Mouse (Mus musculus): ENCODE results near the gene Fbxo11.
"Not testable (repeated sequence)": the region's sequence is repeated elsewhere in the genome, so short reads cannot be mapped to it uniquely, and the experiment has no call there.

Fbxo11 gene

GRCm38 (mm10) chr17:87997808-87998207 is 67.3 kb downstream of the Fbxo11 start:
- DNase-seq, result no peak

- no peak for DNase-seq
Observed at GRCm38 (mm10) chr17:87993338-87993737, 71.8 kb downstream of the Fbxo11 start.

DNA sequence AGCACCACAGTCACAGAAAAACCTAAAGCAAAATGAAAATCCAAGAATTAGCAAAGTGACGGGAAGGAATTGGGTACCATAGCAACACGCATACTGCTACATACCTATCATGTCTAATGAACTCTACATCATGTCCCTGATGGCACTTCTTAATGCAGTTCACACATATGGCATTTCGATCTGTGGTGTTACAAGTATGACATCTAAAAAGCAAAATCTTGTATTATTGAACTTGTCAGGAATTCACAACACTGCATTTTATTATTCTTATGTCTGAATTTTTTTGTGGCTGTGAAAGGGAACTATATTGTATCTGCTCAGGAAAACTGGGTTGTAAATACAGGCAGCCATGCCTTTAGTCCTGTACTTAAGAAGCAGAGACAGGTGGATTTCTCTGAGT is 72.9 kb downstream of the Fbxo11 start:
- DNase-seq, result no peak

- DNase-seq, result no peak
Observed at GRCm38 (mm10) chr17:87987507-87987906, 77.6 kb downstream of the Fbxo11 start.

GRCm38 (mm10) chr17:87985916-87986315 is 79.2 kb downstream of the Fbxo11 start:
- DNase-seq, result no peak

DNA sequence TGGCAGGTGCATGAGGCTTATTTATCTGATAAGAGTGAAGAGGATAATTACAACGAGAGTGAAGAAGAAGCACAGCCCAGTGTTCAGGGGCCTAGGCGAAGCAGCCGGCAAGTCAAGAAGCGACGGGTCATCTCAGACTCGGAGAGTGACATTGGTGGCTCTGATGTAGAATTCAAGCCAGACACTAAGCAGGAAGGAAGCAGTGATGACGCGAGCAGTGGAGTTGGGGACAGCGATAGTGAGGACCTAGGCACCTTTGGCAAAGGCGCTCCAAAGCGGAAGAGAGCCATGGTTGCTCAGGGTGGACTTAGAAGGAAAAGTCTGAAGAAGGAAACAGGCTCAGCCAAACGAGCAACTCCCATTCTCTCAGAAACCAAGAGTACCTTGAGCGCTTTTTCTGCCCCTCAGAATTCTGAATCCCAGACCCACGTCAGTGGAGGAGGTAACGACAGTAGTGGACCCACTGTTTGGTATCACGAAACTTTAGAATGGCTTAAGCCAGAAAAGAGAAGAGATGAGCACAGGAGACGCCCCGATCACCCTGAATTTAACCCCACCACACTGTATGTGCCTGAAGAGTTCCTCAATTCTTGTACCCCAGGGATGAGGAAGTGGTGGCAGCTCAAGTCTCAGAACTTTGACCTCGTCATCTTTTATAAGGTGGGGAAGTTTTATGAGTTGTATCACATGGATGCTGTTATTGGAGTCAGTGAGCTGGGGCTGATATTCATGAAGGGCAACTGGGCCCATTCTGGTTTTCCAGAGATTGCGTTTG is 80.5 kb downstream of the Fbxo11 start:
- DNase-seq, result no peak

- DNase-seq, result no peak
Observed at GRCm38 (mm10) chr17:87983313-87983712, 81.8 kb downstream of the Fbxo11 start.

GRCm38 (mm10) chr17:87982112-87982511 is 83.0 kb downstream of the Fbxo11 start:
- DNase-seq, result no peak

DNA sequence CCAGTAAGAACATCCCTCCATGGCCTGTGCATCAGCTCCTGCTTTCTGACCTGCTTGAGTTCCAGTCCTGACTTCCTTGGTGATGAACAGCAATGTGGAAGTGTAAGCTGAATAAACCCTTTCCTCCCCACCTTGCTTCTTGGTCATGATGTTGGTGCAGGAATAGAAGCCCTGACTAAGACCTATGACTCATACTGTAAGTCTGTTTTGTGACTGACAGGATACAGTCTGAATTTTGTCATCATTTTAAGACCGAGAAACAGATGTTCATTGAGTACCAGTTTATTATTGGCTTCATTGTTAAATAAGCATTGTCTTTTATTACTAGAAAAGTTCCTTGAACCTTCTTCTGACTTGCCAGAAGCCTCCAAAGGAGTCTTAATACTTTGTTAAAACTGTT is 85.4 kb downstream of the Fbxo11 start:
- DNase-seq, result not testable (repeated sequence)

- not testable (repeated sequence) for DNase-seq
Observed at GRCm38 (mm10) chr17:87976927-87977326, 88.2 kb downstream of the Fbxo11 start.

- DNase-seq, result no peak
Observed at GRCm38 (mm10) chr17:87976154-87976806, 88.8 kb downstream of the Fbxo11 start.

- DNase-seq, result peak; percentile 25
Observed at GRCm38 (mm10) chr17:87975229-87975853, 89.8 kb downstream of the Fbxo11 start.

DNA sequence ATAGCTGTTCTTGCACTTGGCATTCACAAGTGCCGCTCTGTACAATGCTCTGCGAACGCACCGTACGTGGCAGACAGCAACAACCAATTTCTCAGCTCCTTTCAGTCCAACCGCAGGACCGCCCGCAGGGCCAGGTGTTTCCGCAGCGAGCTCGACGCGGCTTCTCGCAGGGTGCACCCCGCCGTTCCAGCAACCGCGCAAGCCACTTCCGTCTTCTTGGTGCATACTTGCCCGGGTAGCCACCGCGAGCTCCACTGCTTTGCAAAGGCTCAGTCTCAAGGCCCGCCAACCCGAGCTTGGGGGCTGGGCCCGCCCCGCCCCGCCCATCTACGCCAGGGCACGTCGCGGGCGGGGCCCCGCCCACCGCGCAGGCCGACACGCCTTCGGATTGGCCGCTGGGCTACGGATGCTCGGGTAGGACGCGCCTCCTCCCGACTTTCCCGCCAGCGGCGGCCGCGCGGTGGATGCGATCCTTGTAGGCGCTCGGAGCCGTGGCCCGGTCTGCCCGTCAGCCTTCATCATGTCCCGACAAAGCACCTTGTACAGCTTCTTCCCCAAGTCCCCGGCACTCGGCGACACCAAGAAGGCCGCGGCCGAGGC is 90.4 kb downstream of the Fbxo11 start, which contains the start of gene Msh6:
TSS of gene Msh6 (plus strand) at position 434 of the 600 bp plus-strand sequence.
- DNase-seq, result peak; percentile 88

DNA sequence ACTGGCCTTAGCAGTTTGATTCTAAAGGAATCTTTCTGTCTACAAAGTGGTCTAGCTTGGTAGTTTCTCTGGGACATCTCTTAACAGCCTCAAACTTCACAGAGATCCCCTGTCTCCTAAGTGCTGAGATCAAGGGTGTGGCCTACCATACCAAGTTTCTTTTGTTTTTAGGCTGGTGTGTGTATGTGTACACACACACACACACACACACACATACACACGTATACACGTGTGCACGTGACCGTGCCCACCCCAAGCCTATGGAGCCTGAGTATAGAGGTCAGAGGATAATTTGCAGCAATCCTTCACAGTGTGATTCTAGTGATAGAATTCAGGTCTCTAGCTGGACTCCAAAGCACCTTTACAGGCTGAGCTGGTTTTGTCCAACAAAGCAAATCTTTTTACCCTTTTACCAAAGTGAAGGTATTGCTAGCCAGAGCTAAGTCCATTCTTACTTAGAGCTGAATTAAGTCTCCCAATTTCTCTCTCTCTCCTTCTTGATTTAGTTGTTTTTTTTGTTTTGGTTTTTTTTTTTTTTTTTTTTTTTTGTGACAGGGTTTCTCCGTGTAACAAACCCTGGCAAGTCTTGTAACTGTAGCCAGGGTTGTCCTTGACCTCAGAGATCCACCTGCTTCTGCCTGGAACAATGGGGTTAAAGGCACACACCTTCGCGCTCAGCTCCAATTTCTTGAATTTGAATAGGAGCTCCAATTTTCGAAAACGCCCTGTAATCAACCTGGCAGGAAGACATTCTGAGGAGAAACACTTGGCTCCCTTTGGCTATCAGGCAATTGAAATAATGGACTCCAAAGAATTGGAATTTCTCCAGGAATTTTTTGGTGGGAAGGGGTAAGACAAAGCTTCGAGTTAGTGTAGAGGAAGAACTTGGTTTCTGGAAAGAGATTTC is 91.6 kb downstream of the Fbxo11 start:
- DNase-seq, result no peak

GRCm38 (mm10) chr17:87972856-87973255 is 92.2 kb downstream of the Fbxo11 start:
- DNase-seq, result no peak

GRCm38 (mm10) chr17:87971696-87972591 is 93.1 kb downstream of the Fbxo11 start:
- DNase-seq, result not testable (repeated sequence)

DNA sequence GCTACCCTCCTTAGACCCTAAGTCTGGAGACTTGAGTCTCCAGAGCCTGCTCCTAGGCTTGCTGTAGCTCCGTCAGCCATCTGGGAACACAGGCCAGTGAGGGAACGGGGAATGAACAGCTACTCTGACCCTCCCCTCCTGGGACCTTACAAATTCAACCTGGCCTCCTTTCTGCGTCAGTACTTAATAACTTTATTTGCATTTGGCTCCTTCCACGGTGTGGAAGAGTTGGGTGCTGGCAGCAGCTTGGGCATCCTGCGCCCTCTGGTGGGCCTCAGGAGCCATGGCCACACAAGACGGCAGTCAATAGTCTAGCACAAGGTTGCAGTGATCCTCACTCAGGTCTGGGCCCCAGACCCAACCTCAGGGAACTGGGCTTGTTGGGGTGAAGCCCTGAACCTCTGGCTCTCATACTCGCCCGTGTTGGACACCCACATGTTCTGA is 96.6 kb downstream of the Fbxo11 start:
- DNase-seq, result not testable (repeated sequence)

DNA sequence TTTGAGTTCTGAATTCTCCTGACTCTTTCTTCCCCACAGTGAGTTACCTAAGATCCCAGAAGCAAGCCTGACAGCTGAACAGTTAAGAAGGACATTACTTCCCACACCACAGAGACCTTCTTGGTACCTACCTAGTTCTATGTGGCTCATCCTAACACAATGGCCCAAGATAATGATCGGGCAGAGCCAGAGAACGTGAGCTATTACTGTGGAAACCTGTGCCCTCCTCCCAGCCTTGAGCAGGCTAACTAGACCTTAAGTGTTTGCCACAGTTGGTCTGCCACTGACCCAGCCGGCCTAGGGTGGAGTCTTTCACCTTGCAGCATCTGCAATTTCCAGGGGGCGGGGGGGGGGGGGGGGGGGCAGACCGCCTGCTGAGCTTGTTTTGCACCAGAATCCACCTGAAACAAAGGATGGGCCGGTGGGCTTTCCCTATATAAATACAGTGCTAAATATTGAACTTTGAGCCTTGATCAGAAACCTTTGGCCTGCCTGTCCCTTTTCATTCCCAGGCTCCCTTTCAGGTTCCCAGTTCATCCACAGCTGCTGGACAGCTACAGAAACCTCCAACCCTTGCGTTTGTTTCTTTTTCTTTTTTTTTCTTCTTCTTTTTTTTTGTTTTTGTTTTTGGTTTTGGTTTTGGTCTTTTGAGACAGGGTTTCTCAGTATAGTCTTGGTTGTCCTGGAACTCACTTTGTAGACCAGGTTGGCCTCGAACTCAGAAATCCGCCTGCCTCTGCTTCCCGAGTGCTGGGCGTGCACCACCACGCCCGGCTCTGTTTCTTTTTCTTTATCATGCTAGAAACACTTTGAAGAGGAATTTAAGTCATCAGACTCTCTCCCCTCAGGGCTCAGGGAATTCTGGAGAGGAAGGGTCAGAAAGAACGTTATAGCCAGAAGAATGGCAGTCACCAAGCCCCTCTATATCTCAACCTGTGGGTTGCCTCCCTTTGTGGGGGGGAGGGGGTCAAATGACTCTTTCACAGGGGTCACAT is 101.7 kb downstream of the Fbxo11 start:
- no peak for DNase-seq

DNA sequence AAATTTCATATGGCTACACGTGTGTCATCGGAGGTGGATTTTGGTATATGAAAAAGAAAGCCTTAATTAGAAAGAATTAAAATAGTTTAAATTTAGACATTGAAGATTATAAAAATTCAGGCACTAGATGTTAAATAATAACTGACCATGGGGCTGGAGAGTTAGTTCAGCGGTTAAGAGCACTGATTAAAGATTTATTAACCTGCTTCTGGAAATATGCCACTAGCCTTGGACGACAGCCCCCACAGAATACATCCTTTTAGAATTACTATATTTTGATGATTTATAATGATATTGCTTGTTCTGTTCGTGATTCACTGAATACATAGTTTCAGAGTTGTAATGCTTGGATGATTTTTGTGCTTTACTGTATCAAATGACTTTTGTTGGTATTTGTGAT is 105.2 kb downstream of the Fbxo11 start:
- not testable (repeated sequence) for DNase-seq

DNA sequence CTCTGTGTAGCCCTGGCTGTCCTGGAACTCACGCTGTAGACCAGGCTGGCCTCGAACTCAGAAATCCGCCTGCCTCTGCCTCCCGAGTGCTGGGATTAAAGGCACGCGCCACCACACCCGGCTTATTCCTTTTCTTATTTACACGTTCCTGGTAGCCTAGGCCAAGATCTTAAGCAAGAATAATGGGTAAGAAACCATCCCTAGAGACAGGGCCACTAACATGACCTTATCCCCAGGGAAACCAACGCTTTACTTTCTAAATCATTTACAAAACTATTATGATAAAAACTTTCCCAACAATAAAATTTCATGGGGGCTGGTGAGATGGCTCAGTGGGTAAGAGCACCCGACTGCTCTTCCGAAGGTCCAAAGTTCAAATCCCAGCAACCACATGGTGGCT is 105.7 kb downstream of the Fbxo11 start:
- not testable (repeated sequence) for DNase-seq
